Mouse (Mus musculus) layer of hippocampus, postnatal 14 days (tissue): ENCODE measurements at regions not wholly inside any gene's neighbourhood (a gene's known extent, or its start where the extent isn't known, plus 50 kb on each side); places are given as distances from the start of the nearest gene placed in this dataset.

Source experiments
- DNase-seq, 2 experiments: peaks; one replicate each; pipeline ENCODE4 v3.0.0; 2021 to 2022; ENCODE audit warnings: low spot score in 2 of 2, mixed read lengths in 1 of 2

DNA sequence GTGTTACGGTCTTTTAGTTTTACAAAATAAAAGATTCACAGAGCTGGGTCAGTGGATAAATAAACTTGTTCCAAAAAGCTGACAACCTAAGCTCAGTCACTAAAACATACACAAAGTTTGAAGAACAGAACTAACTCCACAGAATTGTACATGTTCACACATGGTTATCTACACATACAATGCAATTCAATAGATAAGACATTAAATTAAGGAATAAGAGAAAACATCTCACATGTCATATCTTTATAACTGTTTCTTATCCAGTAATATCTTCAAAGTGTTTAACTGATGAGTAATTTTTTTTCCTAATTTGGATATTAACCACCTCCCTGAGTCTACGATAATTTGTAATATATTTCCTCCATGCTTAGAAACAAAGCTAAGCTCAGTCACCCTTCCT, 625.5 kb downstream of the Kcnj2 start:
- DNase-seq: no peak

- DNase-seq: no peak
Measured at GRCm38 (mm10) chr11:111696668-111697067, 630.7 kb downstream of the Kcnj2 start.

GRCm38 (mm10) chr11:111699862-111700261, 633.9 kb downstream of the Kcnj2 start:
- peak; percentile 14 to 75 for DNase-seq

- no peak for DNase-seq
Measured at GRCm38 (mm10) chr11:111706882-111707281, 640.9 kb downstream of the Kcnj2 start.

DNA sequence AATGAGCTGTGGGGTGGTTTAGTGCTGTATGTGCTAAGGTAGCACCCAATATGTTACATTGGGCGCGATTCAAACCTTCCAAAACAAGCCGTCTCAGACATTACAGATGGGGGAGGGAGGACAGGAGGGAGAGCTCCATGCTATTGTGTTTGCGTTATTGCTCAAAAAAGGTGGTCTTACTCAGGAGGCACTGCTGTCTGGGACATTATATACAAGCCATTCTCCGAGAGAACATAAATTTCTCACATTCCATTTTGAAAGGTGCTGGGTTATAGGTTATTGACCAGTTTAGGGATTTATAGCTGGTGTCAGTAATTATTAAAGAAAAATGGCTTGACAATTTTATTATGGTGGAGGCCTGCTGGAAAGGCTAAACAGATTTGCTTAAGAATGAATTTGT, 649.4 kb downstream of the Kcnj2 start:
- no peak for DNase-seq

DNA sequence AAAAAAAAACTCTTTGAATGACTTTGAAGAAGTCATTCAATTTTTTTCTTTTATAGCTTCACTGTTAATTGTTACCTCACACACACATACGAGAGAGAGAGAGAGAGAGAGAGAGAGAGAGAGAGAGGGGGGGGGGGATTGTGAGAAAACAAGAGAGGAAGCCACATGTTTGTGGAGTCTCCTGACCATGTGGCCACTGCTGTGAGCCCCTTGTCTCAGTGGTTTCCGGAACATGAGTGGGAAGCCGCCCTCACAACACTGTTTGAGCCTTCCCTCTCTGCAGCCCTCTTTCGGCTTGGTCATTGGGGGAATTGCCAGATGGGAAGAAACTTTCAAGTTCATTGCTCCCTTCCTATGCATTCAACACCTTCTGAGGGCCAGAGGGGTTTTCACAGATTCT, 656.3 kb downstream of the Kcnj2 start:
- no peak for DNase-seq

DNA sequence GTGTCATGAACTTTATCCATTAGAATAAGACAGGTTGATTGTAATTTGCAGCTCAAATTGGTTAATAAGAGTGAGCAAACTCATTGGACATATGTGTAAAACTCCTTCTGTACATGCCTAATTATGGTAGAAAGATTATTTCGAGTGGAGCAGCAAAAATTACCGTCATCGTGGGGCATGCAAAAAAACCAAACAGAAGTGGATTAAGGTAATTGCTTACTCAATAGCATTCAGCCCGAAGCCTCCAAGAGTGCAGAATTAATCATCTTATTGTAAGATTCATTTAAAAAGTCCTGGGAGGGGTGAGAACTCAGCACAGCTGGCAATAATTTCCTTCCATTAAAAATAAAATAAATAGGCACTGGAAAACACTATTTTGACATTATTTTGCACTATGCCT, 662.2 kb downstream of the Kcnj2 start:
- no peak for DNase-seq

DNA sequence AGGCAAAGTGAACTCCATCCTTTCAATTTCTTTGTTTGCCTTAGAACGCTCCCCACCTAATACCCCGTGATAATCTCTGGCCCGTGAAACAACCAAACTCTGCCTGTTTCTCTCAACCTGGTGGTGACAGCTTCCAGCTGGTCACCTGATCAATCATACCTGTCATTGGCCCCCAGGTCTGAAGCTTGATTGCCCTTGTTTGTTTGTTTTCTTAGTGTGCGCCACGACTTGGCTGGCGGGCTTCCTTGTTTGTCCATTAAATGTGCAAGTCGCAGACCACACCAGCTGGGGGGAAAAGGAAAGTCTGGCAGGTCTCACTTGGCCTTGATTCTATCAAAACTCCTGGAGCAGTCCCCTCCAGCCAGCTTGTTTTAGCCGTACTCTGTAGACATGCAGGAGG, 666.1 kb downstream of the Kcnj2 start:
- DNase-seq: no peak

DNA sequence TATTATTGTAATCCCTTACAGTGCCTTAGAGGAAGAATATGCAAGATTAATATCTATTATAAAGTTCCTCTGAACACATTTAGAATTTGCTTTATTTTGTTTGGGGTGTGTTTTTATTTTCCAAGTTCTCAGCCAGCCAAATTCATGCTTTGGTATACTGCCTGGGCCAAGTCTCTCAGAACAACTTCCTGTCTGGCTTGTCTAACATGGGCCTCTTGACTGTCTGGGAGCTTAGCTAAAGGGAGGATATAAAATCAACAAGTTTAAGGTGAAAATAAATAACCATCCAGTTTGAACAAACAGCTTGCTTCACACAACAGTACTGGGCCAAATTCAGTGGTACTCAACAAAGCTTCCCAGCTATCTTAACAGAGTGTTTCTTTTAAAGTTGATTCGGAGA, 669.5 kb downstream of the Kcnj2 start:
- no peak for DNase-seq

DNA sequence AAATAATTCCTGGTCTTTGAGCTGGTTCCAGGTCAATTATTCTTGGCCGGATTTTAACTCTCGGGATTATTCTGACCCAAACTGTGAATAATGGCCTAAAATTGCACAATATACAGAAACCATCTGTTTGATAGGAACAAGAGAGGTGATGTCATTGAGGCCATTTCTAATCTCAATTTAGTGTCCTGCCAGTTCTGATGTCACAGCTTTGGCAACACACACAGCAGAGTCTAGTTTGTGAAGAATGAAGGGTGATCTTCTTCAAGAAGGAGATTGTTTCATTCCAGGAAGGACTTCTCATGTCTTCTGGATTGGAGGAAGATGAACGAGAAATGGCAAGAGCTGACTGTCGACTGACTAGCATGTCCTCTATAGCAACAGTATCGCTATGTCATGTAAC, 670.0 kb downstream of the Kcnj2 start:
- DNase-seq: no peak

GRCm38 (mm10) chr11:111743356-111743755, 677.4 kb downstream of the Kcnj2 start:
- no peak for DNase-seq

DNA sequence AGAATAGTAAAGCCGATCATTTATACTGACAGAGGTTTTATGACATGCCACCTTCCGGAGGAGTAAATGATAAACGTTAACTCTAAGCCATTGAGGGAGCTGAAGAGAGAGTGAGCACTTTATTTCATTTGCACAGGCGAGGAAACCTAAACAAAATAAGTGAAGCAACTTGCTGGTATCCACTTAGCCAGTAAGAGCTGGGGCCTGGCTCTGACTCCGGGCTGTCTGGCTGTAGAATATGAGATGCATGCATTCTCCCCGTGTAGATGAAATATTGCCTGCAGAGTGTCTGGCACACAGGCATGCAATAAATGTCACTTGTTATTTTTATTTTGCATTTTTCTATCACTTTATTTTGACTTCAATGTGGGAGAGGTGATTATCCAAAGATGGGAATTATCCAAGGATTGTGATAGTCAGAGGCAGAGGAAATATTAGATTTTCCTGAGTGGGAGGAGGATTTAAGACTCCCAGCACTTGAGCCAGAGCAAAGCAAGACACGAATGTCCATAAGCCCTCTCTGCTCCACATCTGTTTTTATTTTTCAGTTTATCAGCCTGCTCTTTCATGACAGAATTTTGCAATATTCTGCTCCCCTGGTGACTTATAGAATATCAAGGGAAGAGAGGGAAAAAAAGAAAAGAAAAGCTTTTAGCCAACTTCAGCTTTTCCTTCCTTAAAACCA, 681.4 kb downstream of the Kcnj2 start:
- DNase-seq: no peak

DNA sequence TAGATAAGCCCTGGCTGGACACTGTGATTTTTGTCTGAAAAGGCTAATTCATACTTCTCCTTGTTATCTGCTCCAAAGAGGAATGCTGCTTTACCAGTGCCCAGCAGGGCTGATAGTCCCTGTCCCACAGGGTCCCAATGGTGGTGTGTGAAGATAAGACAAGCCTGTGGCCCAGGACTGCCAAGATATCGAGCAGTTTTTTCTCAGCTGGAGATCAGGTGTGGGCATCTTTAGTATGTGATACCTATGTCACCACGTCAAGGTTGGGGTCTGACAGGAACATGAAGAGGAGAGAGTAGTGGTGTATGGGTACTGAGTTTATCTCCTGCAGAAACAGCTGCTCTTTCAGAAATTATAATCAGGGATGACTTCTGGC, 682.0 kb downstream of the Kcnj2 start:
- DNase-seq: no peak

DNA sequence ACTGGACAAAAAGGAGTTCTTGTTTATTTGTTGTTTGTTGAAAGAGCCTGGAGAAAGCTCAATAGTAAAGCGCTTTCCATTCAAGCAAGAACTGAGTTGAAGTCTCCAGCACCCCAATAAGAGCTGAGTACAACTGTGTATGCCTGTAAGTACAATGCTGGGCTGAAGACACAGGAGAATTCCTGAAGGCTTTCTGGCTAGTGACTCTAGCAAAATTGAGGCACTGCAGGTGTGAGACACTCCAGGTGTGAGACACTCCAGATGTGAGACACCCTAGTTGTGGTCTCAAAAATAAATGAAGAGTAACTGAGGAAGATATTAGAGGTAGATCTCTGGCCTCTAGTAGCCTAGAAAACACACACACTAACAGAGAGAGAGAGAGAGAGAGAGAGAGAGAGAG, 682.5 kb downstream of the Kcnj2 start:
- no peak for DNase-seq

GRCm38 (mm10) chr11:111754735-111755134, 688.8 kb downstream of the Kcnj2 start:
- DNase-seq: no peak

DNA sequence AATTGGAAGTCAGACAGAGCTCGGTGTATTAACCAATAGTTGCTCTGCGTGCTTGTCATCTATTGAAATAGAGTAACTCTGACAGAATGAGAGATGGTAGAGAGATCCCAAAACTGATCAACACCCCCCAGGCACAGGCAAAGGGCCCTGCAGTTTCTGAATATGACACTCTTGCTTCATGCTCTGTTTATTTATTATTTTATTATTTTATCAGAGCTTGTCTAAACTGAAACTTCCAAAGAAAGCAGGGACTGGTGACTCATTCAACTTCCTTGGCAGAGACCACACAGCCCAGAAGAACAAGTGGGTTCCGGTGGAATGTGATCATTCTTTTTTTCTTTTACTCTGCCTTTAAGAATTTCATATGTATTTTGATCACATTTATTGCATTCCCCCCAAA, 697.1 kb downstream of the Kcnj2 start:
- no peak for DNase-seq

DNA sequence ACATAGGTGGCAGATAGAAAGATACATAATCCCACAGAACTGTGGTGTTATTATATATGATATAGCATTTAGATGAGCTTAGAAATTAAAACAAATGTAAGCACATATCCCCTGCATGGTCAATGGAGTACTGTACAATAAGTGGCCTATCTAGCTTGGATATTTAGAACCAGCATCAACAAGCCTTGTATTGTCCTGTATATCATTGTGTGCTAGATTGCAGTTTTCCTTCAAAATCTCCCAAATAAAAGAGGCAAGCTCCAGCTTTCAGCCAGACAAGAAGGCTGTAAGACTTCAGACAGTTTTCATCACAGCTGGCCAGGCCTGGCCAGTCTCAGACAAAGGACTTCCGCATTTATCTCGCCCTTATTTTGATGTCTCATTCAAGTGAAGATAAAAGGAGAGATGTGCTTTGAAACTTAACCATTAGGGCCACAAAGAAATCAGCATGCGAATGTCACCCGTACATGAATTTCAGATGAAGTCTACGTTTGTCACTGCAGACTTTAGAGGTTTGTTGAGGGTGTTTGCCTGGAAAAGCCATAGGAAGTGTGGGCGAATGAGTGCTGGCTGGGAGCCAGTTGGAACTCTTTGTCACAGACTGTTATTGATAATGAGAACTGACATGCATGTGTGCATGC, 700.5 kb downstream of the Kcnj2 start:
- peak; percentile 7 to 17 for DNase-seq

GRCm38 (mm10) chr11:111767012-111767392, 701.0 kb downstream of the Kcnj2 start:
- DNase-seq: no peak

DNA sequence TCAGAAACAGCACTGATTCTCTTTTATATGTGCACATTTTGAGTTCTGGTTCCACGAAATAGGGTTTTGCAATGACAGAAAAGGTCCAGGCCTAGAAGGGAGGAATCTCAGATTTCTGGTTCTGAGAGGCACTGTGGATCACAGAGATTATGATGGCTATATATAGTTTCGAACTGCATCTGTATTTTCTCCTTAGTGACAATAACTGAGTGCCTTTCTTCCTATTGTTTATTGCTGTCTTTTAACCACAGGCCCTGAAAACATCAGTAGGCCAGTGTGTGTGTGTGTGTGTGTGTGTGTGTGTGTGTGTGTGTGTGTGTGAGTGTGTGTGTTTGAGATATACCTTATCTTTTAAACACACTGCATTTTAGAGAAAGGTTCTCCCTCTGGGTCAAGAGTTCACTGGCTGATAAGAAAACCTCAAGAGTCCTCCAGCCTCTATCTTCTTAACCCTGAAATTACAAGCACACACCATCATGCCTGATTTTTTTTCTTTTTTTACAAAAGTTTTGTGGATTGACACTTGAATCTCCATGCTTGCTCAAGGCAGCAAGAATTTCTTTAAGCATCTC, 708.2 kb downstream of the Kcnj2 start:
- DNase-seq: no peak

DNA sequence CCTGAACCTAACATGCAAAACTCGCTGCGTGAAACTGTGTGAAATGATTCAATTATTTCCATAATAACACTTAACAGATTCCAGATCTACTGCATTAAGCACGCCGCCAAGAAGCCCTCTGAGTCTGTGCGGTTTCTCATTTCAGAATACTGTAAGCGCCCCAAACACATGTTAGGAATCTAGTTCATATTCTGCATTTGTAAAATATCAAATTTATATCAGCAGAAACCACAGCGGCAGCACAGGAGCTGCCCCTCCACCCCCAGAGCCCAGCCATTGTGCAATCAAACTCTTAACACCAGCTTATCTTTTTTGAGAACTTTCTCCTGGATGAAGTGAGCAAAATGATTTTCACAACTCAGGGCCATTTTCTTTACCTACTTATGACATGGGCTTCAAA, 715.4 kb downstream of the Kcnj2 start:
- DNase-seq: peak in 1 of 2 experiments; percentile 7

DNA sequence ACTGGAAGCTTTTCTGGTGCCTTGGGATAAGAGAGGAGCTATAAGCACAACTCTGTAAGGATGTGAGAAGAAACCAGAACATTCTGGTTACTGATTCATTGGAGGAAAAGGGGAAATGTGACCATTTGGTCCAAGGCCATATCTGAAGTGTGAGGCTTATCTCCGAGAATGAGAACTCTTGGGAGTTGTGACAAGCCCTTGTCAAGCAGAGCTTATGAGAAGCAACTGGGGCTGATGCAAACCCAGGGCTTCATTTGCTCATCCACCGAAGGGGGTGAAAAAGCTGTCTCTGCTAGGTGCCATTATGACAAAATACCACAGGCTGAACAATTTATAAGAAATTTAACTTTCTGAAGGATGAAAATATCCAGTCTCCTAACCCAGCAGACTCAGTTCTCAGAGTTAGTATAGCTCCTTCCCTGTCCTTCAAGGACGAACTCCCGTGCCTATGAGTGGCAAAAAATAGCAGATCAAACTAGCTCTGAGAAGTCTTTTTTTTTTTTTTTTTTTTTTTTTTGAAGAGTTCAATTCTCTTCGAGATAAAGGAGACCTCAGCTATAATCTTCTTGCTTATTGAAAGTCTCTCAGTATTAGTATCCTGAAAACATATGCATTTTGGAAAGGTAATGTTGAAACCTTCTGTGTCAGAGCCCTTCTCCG, 725.4 kb downstream of the Kcnj2 start:
- DNase-seq: no peak

- DNase-seq: no peak
Measured at GRCm38 (mm10) chr11:111801033-111801432, 735.1 kb downstream of the Kcnj2 start.
